ENCODE assay signal across 28 mouse cellular contexts in the genomic region with DNA sequence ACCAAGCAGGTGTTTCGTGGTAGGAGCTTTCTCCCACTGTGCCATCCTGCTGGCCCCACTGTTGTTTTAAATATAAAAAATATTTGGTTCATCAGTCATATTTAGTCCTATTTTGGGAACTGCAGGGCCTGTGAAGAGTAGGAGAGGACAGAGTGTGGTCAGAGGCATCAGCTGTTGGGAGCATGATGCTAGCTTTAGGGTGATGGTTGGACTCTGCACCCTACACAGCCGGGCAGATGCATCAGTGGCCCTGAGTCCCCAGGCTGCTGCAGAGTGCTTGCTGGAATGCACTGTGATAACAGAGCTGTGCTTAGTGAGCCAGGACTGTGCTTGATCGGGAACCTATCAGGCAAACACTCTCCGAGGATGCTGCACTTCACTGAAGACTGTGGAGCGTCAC.
"Had no signal": no experiment of that assay in that cellular context is flagged by ENCODE, and none has a peak within 500 bp of the region (broad histone marks: within the 10 kb centered on the region; RNA-seq: fewer than 3 reads in every experiment).

No protein-coding gene starts in this region.

- H3K4me2 ChIP-seq: limb, embryonic 12.5 days; limb, embryonic 13.5 days; limb, embryonic 15.5 days; liver, embryonic 11.5 days; liver, embryonic 12.5 days; liver, embryonic 13.5 days; liver, embryonic 15.5 days; lung, embryonic 14.5 days; lung, embryonic 15.5 days; midbrain, embryonic 11.5 days; midbrain, embryonic 12.5 days; midbrain, embryonic 13.5 days; midbrain, embryonic 15.5 days had no signal

- DNase-seq: left cerebral cortex, postnatal 4 days; liver; liver, embryonic 13.5 days; liver, postnatal 0 days; lung, adult 18-20 months; lung, adult 2 months; lung, embryonic 14.5 days; lung, postnatal 10 days; lung, postnatal 14 days; lung, postnatal 36 days; lung, postnatal 4 days; midbrain, embryonic 14.5 days had no signal

- H3K4me1 ChIP-seq: limb, embryonic 10.5 days; limb, embryonic 12.5 days; limb, embryonic 13.5 days; limb, embryonic 15.5 days; liver, embryonic 12.5 days; liver, embryonic 13.5 days; liver, embryonic 15.5 days; lung, embryonic 15.5 days; midbrain, embryonic 10.5 days; midbrain, embryonic 12.5 days; midbrain, embryonic 13.5 days; midbrain, embryonic 15.5 days had no signal

- H3K9me3 ChIP-seq: limb, embryonic 10.5 days; limb, embryonic 12.5 days; limb, embryonic 13.5 days; limb, embryonic 15.5 days; liver, embryonic 12.5 days; liver, embryonic 13.5 days; liver, embryonic 15.5 days; lung, embryonic 15.5 days; midbrain, embryonic 10.5 days; midbrain, embryonic 12.5 days; midbrain, embryonic 13.5 days; midbrain, embryonic 15.5 days had no signal

- ATAC-seq: liver, embryonic 12.5 days; liver, postnatal 0 days; lung, postnatal 0 days; midbrain, embryonic 13.5 days; midbrain, embryonic 15.5 days; midbrain, embryonic 16.5 days had no signal

- H3K27me3 ChIP-seq: limb, embryonic 12.5 days; limb, embryonic 13.5 days; limb, embryonic 15.5 days; liver, embryonic 12.5 days; liver, embryonic 13.5 days; liver, embryonic 15.5 days; lung, embryonic 15.5 days; midbrain, embryonic 12.5 days; midbrain, embryonic 13.5 days; midbrain, embryonic 15.5 days had no signal

- H3K4me3 ChIP-seq: left cerebral cortex, adult 2 months; limb, embryonic 10.5 days; limb, embryonic 12.5 days; limb, embryonic 13.5 days; limb, embryonic 15.5 days; liver, embryonic 12.5 days; liver, embryonic 13.5 days; liver, embryonic 15.5 days; lung, embryonic 15.5 days; midbrain, embryonic 10.5 days; midbrain, embryonic 12.5 days; midbrain, embryonic 13.5 days; midbrain, embryonic 15.5 days had no signal
